Mouse (Mus musculus) B cell, adult 2 months (primary cell): ENCODE measurements around the gene Gm13083.
"Not testable (repeated sequence)": the region's sequence is repeated elsewhere in the genome, so short reads cannot be mapped to it uniquely, and the experiment has no call there.

Experiments used
- DNase-seq, 2 experiments: peaks; one replicate each; pipeline ENCODE4 v3.0.0; 2022

Gm13083 gene

DNA sequence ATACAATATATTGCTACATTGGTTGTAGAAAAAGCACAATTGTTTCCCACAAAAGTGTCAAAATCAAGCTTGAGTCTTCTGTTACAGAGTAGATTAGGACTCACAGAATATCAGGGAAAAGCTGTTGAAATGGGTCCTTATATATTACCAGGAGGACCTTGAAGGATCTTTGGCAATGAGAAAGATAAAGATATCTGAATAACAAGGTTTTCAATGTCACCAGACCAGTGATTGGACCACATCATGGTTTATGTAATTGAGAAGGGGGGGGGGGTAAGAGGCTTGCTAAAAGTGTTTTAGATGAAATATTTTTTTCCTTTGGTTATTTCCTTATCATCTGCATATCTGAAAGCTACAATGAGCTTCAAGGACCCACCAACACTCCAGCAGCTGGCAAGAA, at the start of gene Gm13083:
TSS of gene Gm13083 (plus strand) at position 301 of the 400 bp plus-strand sequence.
- not testable (repeated sequence) for DNase-seq

DNA sequence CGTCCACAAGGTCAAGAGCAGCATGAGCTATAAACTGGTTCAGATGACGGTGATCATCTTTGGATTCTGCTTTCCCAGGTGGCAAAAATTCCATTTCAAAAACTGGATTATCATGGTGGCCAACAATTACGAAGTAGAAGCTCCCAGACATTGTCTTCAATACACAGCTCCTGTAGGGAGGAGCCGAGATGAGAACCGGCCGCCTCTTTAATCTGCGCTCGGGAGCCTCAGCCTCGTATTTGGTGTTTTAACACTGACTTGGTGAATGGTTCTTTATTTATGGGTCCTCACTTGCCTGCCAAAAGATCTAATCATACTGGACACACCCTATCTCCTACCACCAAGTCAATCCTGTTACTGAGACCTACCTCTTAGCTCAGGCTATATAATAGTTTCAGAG, 2.9 kb upstream of the Gm13083 start:
- not testable (repeated sequence) for DNase-seq

DNA sequence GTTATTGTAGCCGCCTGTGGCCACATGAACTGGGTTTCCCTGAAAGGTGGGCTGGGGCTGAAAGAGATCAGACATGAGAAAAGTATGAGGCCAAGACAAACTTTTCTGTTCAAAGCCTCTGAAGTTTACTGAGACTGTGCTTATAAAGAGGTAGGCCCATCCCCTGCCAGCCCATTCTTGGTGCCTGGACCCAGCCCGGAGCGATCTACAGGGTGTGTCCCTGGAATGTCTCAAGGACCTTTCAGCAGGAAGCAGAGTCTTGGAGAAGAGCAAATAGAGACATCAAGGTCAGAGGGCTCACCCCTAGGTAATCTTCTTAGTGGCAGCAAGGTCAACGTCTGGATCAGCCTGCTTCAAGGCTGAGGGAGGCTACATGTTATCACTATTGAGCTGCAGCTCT, 3.3 kb downstream of the Gm13083 start:
- not testable (repeated sequence) for DNase-seq

DNA sequence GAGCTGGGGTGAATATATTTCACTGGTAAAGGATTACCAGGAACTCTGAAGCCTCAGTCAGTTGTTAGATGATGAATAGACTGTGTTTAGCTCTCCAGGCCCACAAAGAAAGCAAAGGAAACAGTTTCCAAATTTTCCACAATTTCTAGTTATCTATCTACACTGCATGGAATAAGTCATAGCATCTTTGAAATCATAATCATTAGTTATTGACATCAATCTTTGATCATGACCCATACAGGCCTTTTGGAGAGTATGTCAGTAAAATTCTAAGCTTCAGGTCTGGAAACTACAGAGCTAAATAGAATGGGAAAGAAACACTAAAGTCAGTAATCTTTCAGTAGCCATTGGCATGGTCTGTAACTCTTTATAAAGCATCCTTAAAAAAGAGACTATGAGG, 42.3 kb downstream of the Gm13083 start, which contains the start of gene Gm13088:
TSS of gene Gm13088 (minus strand) at position 101 of the 400 bp plus-strand sequence.
- DNase-seq, result not testable (repeated sequence)
